Mouse (Mus musculus) lung, embryonic 15.5 days (tissue): ENCODE data around the gene Tmem209. TPM values are rescaled to one million over a fixed set of nuclear protein-coding genes. Genes with fewer than 3 reads are reported as not detected.

Experiments
- ATAC-seq: fragments of 200-750 bp; cut with Nextera tagmentation; 2 replicates; pipeline ENCODE4 v1.8.0; 2017; ENCODE audit warnings: moderate number of reproducible peaks, borderline replicate concordance; ENCODE audit not compliant: low FRiP score, low TSS enrichment; ENCODE audit errors: extremely low read depth
- H3K27ac ChIP-seq: fragments of 300-500 bp; sonication (generic); 2 replicates; pipeline ENCODE4 v1.5.1; 2015; ENCODE audit warnings: moderate library complexity, mild to moderate bottlenecking, inconsistent platforms
- H3K27me3 ChIP-seq: fragments of 300-500 bp; sonication (generic); 2 replicates; pipeline ENCODE4 v1.6.1; 2015; ENCODE audit warnings: inconsistent platforms
- H3K36me3 ChIP-seq: fragments of 300-500 bp; sonication (generic); 2 replicates; pipeline ENCODE4 v1.6.1; 2015; ENCODE audit warnings: inconsistent platforms
- H3K4me1 ChIP-seq: fragments of 300-500 bp; sonication (generic); 2 replicates; pipeline ENCODE4 v1.6.1; 2015; ENCODE audit warnings: inconsistent platforms
- H3K4me2 ChIP-seq: fragments of 300-500 bp; sonication (generic); 2 replicates; pipeline ENCODE4 v1.6.1; 2015; ENCODE audit warnings: inconsistent platforms, mild to moderate bottlenecking, moderate library complexity
- H3K4me3 ChIP-seq: fragments of 300-500 bp; sonication (generic); 2 replicates; pipeline ENCODE4 v1.5.1; 2015; ENCODE audit warnings: mild to moderate bottlenecking, inconsistent platforms
- H3K9ac ChIP-seq: fragments of 300-500 bp; sonication (generic); 2 replicates; pipeline ENCODE4 v1.6.1; 2015; ENCODE audit warnings: inconsistent platforms
- H3K9me3 ChIP-seq: fragments of 300-500 bp; sonication (generic); 2 replicates; pipeline ENCODE4 v1.6.1; 2016; ENCODE audit warnings: inconsistent platforms
- whole genome bisulfite sequencing: fragments of 180-500 bp; shearing (Covaris S2); methylation state at CpG from one replicate; pipeline ENCODE4 v1.1.7; 2015; 5-methylcytosine and 5-hydroxymethylcytosine counted together
- polyA plus RNA-seq: library from polyadenylated mRNA; unstranded; fragments of >200 nt; fragmentation: Nextera tagmentation; extraction: Ambion mirVana; gene quantifications from 2 replicates; pipeline ENCODE4 v1.2.1, GENCODE M21; 2015

The Tmem209 gene
- polyA plus RNA-seq: 35.3 and 39.6 TPM in 2 replicates

DNA sequence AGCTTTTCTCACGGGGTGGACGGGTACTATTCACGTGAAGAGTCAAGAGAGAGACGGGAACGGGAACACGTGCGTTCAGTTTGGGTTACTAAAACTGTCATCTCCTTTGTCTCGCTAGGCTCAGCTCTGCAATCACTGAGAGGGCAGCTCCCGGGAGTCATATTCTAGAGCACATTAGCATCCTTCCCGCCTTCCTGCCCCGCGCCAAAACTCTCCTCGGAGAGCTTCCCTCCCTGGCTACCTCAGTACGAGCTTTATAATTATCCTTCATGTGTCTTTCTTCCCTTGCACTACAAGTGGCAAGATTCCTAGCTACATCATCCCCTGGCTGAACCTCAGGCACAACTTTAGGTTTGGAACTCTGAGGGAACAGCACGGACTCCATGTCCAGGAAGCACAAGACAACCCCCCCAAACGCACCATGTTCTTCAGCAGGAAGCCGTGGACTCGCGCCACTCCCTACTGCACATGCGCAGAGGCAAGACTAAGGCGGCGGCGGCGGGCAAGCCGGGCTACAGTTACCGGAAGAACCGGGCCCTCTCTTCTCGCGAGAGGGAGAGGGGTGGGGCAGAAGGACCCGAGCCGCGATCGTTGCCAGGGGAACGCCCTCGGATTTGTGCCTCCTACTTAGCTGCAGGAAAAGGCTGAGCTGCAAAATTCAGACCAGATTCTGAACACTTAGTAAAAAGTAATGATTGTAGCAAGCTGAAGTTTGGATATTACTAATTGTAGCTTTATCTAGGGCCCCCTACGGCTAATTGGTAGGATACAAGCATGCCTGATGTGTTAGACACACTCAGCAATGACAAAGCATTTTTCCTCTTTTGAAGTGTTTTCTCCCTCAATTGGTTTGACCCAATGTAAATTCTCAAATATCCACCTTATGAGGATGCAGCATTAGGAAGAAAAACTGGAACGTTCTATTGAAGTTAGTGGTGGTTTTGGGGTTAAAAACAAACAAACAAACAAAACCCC lies at the start of gene Tmem209, which contains the start of gene Ssmem1:
Gene Tmem209, minus strand, starts transcription at position 519 of the 975 bp plus-strand sequence.
Gene Ssmem1, plus strand, starts transcription at position 585 of the 975 bp plus-strand sequence.
- Histone ChIP-seq H3K9ac (peak within 1 kb of the TSS; percentile 79), H3K4me2 (peak within 1 kb of the TSS; percentile 59), H3K4me1 (peaks cover 17% of the 10 kb centered on the region), H3K27ac (peak within 1 kb of the TSS; percentile 97), H3K4me3 (peak within 1 kb of the TSS; percentile 54), H3K36me3 (peaks cover 14% of the 10 kb centered on the region; the same call in 1 of the 2 replicates), H3K9me3 (no peaks in the 10 kb centered on the region), H3K27me3 (no peaks in the 10 kb centered on the region)
- peak; percentile 98 for ATAC-seq
- under 1% methylated on average over 37 of the region's 37 CpGs for WGBS

DNA sequence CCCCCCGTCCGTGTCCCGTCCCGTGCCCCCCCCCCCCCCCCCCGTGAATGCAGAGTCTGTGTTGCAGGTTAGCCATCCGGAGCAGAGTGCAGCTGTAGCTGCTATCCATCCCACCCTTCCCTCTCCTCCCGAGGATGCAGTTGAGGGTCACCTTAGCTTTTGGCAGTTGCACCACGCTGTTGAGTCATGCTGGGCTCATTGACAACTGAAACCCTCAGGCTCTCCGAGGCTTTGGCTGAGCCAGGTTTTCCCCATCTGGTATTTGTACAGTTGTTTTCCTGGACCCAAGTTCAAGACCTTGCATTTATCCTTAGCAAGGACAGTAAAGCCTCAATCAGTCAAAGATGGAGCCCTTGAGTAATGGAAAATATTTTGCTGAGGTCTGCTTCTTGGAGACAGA lies 46.5 kb upstream of the Tmem209 start:
- Histone ChIP-seq H3K27me3 (no peaks in the 10 kb centered on the region), H3K36me3 (no peaks in the 10 kb centered on the region), H3K4me2 (no peak overlapping the region), H3K27ac (no peak overlapping the region), H3K9me3 (no peaks in the 10 kb centered on the region), H3K4me1 (peaks cover 21% of the 10 kb centered on the region), H3K9ac (no peak overlapping the region), H3K4me3 (no peak overlapping the region)
- ATAC-seq: no peak
- 17% methylated on average over 9 of the region's 9 CpGs for WGBS

DNA sequence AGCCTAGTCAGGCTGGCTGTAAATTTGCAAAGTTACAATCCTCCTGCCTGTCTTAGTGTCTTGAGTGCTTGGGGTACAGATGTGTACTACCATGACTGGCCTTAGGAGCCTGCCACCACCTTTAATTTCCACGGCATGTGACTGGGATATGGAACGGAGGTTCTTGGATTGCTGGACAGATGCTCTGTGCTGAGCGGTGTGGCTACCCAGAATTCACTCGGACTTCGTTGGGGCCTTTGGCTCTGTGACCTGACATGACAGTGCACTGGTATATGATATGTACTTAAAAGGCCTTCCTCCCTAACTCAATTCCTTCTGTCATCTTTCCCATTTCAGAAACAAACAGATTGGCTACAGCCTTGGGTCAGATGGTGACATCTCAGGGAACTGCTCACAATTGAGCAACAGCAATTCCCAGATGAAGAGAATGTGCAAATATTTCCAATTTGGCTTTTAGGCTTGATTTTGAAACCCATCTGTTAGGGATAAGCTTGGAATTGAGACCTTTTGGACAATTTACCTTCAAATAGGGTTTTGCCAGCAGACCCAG lies 45.1 kb upstream of the Tmem209 start:
- no peak overlapping the region for H3K4me2 ChIP-seq
- H3K4me1 ChIP-seq: peaks cover 21% of the 10 kb centered on the region
- WGBS: 90% methylated on average over 5 of the region's 5 CpGs
- no peak for ATAC-seq
- H3K4me3 ChIP-seq: no peak overlapping the region
- H3K27ac ChIP-seq: no peak overlapping the region
- no peaks in the 10 kb centered on the region for H3K36me3 ChIP-seq
- no peaks in the 10 kb centered on the region for H3K27me3 ChIP-seq
- H3K9me3 ChIP-seq: no peaks in the 10 kb centered on the region
- no peak overlapping the region for H3K9ac ChIP-seq

DNA sequence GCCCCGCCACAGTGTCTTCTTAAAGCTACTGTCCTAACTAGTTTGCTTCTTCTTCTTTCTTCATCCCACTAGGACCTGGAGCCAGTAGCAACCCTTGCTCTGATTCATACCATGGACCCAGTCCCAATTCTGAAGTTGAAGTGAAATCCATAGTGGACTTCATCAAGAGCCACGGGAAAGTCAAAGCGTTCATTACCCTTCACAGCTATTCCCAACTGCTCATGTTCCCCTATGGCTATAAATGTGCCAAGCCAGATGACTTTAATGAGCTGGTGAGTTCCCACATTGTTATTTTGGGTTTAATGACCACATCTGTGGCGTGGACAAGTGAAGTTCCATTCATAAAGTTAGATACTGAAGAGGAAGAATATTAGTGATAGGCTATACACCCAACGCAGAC lies 44.5 kb upstream of the Tmem209 start:
- no peak for ATAC-seq
- H3K4me2 ChIP-seq: no peak overlapping the region
- WGBS: 90% methylated on average over 5 of the region's 5 CpGs
- H3K9ac ChIP-seq: no peak overlapping the region
- no peak overlapping the region for H3K4me3 ChIP-seq
- H3K27ac ChIP-seq: no peak overlapping the region
- no peaks in the 10 kb centered on the region for H3K27me3 ChIP-seq
- H3K4me1 ChIP-seq: peaks cover 27% of the 10 kb centered on the region
- no peaks in the 10 kb centered on the region for H3K36me3 ChIP-seq
- no peaks in the 10 kb centered on the region for H3K9me3 ChIP-seq

DNA sequence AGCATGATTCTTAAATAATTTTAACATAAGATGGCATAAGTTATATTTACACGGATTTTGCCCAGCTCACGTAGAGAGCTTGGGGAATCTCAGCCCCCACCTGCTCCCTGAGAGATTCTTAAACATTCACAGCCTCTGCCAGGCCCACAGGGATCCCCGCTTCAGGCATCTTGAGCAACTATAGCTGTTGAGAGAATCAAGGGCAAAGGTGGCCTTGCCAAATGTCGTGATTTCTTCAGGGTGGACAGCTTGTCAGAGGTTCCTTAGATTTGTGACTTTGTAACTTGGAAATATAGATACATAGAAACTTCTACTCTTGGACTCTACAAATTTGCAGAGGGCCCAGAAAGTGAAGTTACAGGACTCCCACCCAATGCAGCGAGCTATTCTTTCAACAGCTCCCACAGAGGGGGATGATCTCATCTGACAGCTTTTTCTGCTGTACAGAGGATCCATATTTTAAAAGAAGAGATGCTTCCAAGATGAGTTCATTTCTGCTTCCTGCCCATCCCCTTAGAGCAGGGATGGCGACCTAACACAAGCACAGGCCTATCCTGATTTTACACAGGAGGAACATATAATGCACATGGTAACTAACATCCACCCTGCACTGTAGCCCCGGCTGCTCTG lies 43.9 kb upstream of the Tmem209 start:
- no peaks in the 10 kb centered on the region for H3K9me3 ChIP-seq
- H3K9ac ChIP-seq: no peak overlapping the region
- H3K27ac ChIP-seq: no peak overlapping the region
- H3K4me3 ChIP-seq: no peak overlapping the region
- H3K4me1 ChIP-seq: peaks cover 31% of the 10 kb centered on the region
- no peak for ATAC-seq
- H3K4me2 ChIP-seq: no peak overlapping the region
- no peaks in the 10 kb centered on the region for H3K27me3 ChIP-seq
- no peaks in the 10 kb centered on the region for H3K36me3 ChIP-seq
- WGBS: 66% methylated on average over 7 of the region's 7 CpGs

DNA sequence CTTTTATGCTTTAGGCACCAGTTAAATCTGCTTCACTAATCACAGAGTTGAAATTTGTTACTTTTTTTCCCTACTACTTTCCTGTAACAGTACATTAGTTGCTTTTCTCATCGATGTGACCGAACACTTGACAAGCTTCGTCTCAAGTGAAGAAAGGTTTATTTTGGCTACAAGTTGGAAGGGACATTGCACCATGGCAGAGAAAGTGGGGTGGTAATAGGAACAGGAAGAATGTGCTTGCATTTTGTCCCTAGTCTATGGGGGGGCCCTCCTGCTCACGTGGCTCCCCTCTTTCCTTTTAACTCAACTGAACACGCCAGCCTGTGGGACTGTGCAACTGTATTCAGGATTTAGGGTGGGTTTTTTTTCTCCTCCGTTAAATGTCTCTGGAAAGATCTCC lies 43.0 kb upstream of the Tmem209 start:
- H3K9me3 ChIP-seq: no peaks in the 10 kb centered on the region
- no peak for ATAC-seq
- H3K9ac ChIP-seq: no peak overlapping the region
- no peaks in the 10 kb centered on the region for H3K36me3 ChIP-seq
- WGBS: 41% methylated on average over 6 of the region's 6 CpGs
- peak overlapping the region; percentile 37; the same call in 1 of the 2 replicates for H3K4me2 ChIP-seq
- H3K27me3 ChIP-seq: no peaks in the 10 kb centered on the region
- no peak overlapping the region for H3K4me3 ChIP-seq
- peaks cover 39% of the 10 kb centered on the region for H3K4me1 ChIP-seq
- 0 out of 2 replicates have a peak overlapping the region, but pooled peaks have one; percentile 15 for H3K27ac ChIP-seq

DNA sequence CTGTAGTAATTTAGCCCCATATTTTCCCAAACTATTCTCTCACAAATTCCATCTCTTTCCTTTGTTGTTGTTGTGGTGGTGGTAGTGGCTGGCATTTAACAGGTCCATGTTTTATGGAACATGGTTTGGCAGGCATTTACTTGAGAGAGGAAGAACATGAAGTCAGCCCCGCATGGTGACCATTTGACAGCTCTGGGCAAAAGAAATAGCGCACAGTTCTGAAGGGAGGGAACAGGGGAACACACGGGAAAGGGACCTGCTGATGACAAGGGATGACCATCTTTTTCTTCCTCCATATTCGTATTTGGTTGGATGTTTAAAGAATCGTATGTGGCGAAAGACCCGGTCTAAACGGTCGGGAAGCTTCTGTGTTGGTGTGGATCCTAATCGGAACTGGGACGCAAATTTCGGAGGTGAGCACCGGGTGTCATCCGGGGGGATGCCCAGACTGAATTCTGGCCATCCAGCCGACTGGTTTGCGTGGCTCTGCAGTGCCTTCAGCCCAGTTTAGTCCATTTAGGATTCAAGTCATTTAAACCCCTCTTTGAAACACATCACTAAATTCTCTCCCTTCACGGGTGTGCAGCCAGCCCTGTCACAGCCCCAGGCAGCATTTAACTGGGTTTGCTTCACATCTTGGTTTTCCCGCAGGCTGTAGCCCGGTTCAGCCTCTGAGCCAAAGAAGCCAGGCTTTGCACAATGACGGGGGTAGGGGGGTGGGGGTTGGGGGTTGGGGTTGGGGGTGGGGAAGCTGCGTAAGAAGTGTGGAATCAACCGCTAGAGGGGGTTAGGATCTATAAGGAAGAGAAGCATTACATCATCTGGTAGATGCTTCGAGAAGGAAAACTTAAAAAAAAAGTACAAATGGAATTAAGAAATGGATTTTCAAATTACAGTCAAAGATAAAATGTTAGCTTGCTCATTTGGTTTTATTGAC lies 42.3 kb upstream of the Tmem209 start:
- Histone ChIP-seq H3K27me3 (no peaks in the 10 kb centered on the region), H3K36me3 (no peaks in the 10 kb centered on the region), H3K9ac (peak overlapping the region; percentile 27; the same call in 1 of the 2 replicates), H3K4me3 (no peak overlapping the region), H3K27ac (peak overlapping the region; percentile 41; the same call in 1 of the 2 replicates), H3K4me2 (peak overlapping the region; percentile 37; the same call in 1 of the 2 replicates), H3K4me1 (peaks cover 43% of the 10 kb centered on the region), H3K9me3 (no peaks in the 10 kb centered on the region)
- peak; percentile 37; the same call in 1 of the 2 replicates for ATAC-seq
- WGBS: 39% methylated on average over 23 of the region's 23 CpGs

DNA sequence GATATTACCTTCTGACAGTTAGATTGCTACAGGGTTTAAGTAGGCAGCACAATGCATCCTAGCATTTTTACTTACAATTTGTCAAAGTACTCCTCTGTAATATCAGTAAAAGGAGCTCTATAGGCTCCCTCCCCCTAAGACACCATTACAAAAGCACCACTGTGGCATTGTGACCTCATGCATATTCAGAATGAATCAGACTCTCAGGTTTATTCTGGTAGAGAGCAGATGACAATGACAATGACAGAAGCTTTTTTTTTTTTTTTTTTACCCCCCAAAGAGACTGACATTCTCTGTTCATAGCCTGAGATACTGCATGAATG lies 41.6 kb upstream of the Tmem209 start:
- Histone ChIP-seq H3K27me3 (no peaks in the 10 kb centered on the region), H3K4me3 (no peak overlapping the region), H3K36me3 (no peaks in the 10 kb centered on the region), H3K4me1 (peaks cover 46% of the 10 kb centered on the region), H3K4me2 (no peak overlapping the region), H3K27ac (no peak overlapping the region), H3K9ac (no peak overlapping the region), H3K9me3 (no peaks in the 10 kb centered on the region)
- no peak for ATAC-seq

DNA sequence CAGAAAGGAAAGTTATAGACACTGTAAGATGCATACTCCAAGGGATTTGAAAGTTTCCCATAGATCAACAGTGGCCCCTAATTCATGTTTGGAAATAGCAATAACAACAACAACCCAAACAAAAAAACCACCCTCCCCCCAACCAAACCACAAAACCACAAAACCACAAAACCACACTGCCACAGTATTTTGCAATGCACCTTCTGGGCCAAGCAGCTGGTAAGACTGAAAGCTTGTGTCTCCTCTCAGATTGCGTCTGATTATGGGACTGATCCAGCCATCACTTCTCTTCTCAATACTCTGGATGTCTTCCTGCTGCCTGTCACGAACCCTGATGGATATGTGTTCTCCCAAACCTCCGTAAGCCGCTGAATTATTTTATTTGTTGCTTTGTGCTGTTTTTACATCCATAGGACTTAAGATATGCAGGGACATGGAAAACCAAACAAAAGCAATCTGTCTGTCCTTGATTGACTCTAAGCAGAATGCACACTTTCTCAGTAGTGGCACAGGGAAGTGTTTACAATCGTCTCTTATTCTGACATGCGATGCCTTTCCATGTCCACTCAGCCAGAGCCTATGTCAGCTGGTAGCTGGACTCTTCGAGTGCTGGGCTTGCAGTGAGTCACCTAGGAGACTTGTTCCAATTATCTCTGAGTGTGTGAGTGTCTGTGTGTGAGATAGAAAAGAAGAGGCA lies 41.1 kb upstream of the Tmem209 start:
- no peaks in the 10 kb centered on the region for H3K36me3 ChIP-seq
- no peaks in the 10 kb centered on the region for H3K9me3 ChIP-seq
- no peak overlapping the region for H3K27ac ChIP-seq
- no peak overlapping the region for H3K4me2 ChIP-seq
- WGBS: 79% methylated on average over 7 of the region's 7 CpGs
- H3K9ac ChIP-seq: no peak overlapping the region
- peaks cover 45% of the 10 kb centered on the region for H3K4me1 ChIP-seq
- H3K4me3 ChIP-seq: no peak overlapping the region
- H3K27me3 ChIP-seq: no peaks in the 10 kb centered on the region
- no peak for ATAC-seq

DNA sequence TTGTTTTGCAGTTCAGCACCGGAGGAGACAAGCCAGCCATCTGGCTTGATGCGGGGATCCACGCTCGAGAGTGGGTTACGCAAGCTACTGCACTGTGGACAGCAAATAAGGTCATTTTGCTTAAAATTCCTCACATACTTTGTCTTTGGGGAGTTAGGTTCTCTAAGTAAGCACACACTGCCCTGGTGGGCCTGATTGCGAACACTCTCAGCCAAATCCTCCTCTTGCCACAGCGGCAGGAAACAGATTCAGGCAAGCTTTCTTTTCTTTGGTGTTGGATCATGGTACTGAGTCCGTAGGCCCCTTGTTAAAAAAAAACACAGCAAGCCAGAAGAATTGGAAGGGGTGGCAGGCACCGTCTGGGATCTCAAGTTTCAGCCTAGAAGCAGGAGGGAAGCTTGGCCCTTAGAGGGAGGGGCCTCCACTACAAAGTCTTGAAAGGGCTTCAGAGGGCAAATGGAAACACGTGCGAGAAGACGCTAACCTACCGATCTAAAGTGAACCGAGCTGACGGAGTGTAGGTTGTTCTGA lies 39.7 kb upstream of the Tmem209 start:
- Histone ChIP-seq H3K4me1 (peaks cover 45% of the 10 kb centered on the region), H3K27me3 (no peaks in the 10 kb centered on the region), H3K4me3 (no peak overlapping the region), H3K4me2 (peak overlapping the region; percentile 34), H3K9ac (no peak overlapping the region), H3K27ac (peak overlapping the region; percentile 85), H3K36me3 (no peaks in the 10 kb centered on the region), H3K9me3 (no peaks in the 10 kb centered on the region)
- WGBS: 16% methylated on average over 15 of the region's 15 CpGs
- peak; percentile 62; the same call in 1 of the 2 replicates for ATAC-seq
